Mouse (Mus musculus): ENCODE results near the gene Ptprj.
"Not testable (repeated sequence)": the region's sequence is repeated elsewhere in the genome, so short reads cannot be mapped to it uniquely, and the experiment has no call there.

- not testable (repeated sequence) for TF ChIP-seq CTCF (IDR thresholded peaks at IDR 0.05; ENCODE audit: low read depth); EP300 (optimal IDR thresholded peaks at IDR 0.05)
Observed at GRCm38 (mm10) chr2:90422282-90422681, 158.2 kb downstream of the Ptprj start.

All from stomach, postnatal 0 days (tissue).